Mouse (Mus musculus): ENCODE data around the gene Gm28042. TPM values are rescaled to one million over a fixed set of nuclear protein-coding genes. Genes with fewer than 3 reads are reported as not detected.

Gm28042 gene
- total RNA-seq, 2 experiments from 2014 or later, result 1.5 to 2.1 TPM

DNA sequence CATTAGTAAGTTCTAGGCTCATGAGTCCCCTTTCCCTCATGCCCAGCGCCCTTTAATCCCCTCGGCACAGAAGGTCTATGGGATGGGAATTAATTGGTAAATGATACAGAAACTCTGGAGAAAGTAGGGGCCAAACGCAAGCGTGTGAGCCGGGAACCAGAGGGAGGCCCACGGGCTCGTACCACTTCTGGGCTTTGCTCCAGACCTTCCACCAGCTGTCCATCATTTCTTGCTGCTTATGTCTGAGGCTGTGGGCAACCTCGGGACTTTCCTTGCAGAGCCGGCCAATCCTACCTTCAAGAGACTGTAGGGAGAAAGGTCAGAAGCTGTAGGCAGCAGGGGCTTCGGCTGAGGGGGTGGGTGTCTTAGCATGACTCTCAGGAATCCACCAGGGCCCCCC lies 28.6 kb downstream of the Gm28042 start:
- DNase-seq (ENCODE audit: extremely low spot score in 1 of 2, low spot score in 1 of 2), result no peak

DNA sequence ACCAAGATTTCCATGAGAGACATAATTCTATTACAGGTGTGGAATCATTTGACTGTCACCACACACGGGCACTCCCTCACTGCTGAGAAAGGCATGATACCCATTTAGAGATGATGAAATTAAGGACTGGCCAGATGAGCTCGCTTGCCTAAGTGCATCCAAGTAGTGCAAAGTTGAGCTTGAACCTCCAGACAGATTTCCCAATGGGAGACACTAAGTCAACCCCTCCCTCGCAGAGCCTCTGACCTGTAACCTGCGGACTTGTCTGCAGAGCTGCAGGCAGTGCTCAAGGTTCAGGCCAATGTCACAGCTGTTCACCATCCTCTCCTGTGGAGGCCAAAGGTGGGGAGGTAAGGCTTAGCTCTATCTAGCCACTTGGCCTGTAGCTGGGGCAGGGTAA lies 31.5 kb downstream of the Gm28042 start:
- no peak for DNase-seq (ENCODE audit: extremely low spot score in 1 of 2, low spot score in 1 of 2)

DNA sequence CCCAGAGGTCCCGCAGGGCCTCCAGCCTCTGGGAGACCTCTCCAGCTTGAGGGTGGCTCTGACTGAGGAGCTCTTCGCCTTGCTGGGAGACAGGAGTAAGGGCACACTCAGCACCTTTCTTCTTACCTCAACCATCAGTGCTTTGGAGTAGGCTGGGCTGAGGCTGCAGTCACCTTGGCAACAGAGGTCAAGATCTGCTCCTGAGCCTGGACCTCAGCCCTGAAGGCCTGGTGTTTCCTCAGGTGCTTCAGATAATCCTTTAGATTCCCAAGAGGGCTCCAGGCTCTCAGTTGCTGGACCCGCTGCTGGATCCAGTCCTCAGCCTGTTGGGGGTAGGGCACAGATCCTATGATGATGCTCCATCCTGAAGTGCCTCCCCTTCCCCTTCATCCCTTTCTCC lies 32.2 kb downstream of the Gm28042 start:
- no peak for DNase-seq (ENCODE audit: extremely low spot score in 1 of 2, low spot score in 1 of 2)

DNA sequence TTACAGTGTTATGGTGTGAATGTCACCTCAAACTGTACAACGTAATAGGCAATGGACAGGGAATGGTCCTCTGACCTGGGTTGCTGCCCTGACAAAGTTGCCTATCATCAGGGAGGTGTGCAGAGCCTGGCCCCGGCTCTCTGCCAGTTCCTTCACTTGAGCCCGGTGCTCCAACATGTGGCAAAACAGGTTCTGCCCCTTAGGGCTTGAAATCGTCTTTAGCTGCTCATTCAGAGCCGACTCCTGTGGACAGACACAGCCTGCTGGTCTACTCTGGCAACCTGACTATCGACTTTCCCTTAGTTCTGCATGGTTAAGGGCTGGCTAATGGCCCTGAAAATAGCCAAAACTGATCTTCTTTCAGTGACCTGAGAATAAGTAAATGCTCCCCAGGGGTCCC lies 32.9 kb downstream of the Gm28042 start:
- DNase-seq (ENCODE audit: extremely low spot score in 1 of 2, low spot score in 1 of 2), result no peak

DNA sequence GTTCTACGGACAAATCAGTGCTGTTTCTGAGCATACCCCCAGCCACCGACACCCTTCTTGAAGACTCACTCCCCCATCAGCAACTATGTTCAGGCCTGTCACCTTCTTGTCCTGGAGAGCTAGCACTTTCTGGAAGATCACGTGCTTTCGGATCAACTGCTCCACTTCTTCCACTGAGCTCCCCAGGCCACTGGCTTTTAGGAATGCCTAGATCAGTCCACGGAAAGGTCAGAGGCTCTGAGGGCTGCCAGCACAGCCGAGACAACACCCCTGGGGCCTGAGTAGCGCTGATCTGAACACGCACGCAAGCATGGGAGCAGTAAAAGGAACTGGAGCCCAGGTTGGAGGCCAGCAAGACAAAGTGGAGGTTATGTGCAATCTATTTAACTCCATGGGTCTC lies 33.4 kb downstream of the Gm28042 start:
- DNase-seq (ENCODE audit: extremely low spot score in 1 of 2, low spot score in 1 of 2), result no peak

DNA sequence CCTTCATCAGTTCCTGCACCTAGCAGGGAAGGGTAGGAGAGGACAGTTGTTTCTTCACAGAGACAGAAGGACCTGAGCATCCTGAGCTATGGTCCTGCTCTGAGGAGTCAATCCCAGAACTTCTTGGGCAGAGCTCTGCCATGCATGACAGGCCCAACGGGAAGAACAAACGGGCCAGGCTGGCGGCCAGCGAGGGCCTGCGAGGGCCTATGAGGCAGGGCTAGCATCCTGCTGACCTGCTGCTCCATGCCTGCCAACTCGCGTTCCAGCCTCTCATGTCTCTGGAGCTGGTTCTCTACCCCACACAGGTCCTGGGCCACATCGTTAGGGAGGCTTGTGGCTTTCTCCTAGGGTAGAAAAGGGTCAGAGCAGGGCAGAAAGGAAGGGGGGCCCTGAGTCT lies 35.0 kb downstream of the Gm28042 start:
- no peak for DNase-seq (ENCODE audit: extremely low spot score in 1 of 2, low spot score in 1 of 2)

DNA sequence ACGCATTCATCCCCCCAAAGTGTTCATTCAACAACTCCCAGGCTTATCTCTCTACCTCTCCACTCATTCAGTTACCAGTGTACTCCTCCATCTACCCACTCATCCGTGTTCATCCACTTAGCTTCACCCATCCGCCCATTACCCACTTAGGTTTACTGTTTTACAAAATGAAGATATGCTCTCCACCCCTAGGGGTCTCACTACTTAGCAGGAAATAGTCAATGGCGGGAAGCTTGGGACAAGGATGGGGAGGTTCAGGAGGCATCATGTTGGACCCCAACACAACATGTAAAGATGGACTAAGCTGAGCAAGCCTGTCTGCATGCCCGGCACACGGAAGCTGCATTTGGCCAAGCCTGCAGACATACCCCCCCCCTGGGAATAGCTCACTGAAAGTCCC lies 37.3 kb downstream of the Gm28042 start:
- no peak for DNase-seq (ENCODE audit: extremely low spot score in 1 of 2, low spot score in 1 of 2)

DNA sequence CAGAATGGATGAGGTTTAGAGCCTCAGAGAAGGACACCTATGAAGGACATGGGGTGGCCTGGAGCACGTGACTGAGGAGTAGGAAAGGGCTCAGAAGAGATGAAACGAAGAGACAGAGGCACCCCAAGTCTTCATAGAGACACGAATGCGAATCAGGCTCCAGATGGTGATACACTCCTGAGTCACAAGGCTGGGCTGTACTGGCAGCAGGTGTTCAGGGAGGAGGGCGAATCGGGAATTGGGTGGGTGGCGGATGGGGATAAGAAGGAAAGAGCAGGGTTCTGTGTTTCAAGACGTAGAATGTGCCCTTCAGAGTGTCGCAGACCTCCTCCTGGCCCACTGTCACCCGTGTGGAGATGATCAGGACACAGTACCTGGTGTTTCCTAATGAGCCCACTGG lies 38.0 kb downstream of the Gm28042 start:
- no peak for DNase-seq (ENCODE audit: extremely low spot score in 1 of 2, low spot score in 1 of 2)

DNA sequence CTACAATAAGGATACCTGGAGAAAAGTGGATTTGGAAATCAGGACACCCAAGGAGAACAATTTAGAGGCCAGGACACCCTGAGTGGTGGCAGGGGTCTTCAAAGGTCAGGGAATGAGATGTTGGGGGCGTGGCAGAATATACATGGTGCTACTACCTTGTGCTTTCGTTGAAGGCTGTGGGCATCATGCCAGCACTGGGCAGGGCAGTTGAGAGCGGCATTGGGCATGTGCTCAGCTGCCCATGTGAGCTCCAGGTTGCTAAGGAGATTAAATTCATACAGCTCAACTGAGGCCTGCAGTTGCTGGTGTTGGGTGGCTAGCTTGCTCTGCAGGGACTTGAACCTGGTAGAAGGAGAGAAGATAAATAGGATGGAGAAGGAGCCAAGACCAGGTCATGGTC lies 38.9 kb downstream of the Gm28042 start:
- DNase-seq (ENCODE audit: extremely low spot score in 1 of 2, low spot score in 1 of 2), result no peak

DNA sequence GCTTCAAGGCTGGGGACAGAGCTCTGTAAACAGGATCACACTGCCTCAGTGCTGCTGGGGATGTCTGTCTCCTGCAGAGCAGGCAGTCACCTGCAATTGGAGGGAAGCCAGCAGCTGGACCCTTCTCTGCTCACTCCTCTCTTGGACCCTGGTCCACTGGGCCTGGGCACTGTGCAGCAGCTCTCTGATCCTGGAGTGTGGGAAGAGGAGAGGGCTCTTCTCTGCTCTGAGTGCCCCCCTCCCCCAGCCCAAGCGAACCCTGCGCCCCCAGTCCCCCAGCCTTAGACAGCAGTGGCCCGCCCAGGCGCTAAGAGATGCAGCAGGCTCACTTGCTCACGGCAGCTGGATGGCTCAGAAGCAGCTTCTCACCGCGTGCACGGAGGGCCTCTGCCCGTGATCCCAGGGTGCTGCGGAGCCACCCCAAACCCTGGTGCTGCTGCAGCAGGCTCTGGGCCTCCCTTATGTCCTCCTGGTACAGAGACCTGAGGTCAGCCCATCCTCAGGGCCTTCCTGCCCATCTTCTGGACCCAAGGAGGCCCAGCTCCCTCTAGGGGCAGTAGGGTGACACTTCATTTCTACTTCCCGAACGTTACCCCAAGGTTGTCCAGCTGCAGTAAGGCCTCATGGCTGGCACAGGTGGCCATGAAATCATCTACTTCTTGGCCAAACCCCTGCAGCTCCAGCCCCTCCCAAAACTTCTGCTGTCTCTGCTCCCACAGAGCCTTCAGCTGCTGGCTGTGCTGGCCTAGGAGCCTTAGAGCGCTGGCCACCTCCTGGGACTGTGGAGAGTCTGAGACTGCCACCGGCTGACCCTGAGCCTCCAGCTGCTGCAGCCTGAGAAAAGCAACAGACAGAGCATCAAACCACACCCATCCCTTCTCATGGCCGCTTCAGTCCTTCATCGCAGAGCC lies 41.5 kb downstream of the Gm28042 start:
- no peak for DNase-seq (ENCODE audit: extremely low spot score in 1 of 2, low spot score in 1 of 2)

DNA sequence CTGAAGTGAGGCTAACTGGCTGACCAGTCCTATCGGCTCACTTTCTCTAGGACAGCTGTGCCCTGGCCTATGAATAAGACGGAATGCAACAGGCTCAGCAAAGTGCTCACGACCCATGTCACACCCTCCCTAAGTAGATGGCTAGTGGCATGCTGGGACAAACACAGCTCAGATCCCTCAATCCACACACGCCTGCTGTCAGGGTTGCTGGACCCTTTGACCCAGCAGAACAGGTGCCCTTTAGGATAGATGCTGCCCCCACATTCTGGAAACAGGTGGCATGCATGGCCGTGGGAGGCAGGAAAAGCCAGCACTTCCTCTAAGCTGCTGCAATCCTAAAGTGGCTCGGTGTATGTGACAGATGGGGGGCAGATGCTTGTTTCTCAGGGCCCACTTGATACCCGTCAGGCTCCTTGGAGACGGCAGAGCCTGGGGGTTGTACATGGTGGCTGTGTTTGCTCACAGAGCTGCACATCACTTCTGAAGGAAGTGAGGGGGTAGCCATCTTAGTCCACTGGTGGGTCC lies 42.2 kb downstream of the Gm28042 start:
- peak; percentile 40 to 46 for DNase-seq (ENCODE audit: extremely low spot score in 1 of 2, low spot score in 1 of 2)

DNA sequence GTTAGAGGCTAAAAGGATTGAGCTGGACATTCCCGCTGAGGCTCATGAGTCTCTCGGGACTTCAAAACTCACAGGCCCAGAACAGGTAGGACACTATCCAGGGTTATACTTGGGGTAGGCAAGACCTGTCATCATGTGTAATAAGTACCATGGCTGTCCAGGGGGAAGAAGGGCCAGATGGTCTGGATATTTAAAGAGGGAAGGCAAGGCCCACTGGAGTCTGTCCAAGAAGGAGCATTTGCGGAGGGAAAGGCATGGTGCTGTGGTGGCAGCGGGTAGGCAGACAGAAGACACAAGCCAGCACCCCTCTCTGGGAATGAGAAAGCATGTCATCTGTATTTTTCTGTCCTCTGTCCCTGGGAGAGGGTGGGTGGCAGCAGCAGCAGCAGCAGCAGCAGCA lies 46.8 kb downstream of the Gm28042 start:
- DNase-seq (ENCODE audit: extremely low spot score in 1 of 2, low spot score in 1 of 2), result no peak

DNA sequence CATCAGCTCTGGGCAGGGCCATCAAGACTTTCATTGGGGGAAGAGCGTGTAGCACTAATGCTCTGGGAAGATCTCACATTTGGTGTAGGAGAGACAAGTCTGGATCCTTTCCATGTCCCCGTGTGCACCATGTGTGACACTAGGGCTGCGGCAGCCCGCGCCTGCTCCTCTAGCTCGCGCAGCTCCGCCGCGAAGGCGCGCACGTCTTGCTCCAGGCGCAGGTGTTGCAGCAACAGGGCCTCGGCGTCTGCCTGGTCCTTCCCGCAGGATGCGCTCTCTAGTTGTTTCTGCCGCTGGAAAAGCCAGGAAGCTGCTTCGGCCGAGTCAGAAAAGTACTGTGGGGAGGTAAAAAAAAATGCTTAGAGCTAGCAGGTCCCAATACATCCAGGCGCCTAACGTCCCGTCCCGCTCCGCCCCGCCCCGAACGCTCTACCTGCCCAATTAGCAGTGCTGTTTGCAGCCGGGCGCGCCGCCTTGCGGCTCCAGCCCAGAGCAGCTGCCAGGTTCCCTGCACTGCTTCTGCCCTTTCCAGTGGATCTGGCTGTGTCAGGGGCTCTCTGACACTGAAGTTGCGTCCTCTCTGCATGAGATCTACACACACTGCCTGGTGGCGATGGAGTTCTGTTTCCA lies 48.9 kb downstream of the Gm28042 start:
- DNase-seq (ENCODE audit: extremely low spot score in 1 of 2, low spot score in 1 of 2), result peak in 1 of 2 experiments; percentile 40

DNA sequence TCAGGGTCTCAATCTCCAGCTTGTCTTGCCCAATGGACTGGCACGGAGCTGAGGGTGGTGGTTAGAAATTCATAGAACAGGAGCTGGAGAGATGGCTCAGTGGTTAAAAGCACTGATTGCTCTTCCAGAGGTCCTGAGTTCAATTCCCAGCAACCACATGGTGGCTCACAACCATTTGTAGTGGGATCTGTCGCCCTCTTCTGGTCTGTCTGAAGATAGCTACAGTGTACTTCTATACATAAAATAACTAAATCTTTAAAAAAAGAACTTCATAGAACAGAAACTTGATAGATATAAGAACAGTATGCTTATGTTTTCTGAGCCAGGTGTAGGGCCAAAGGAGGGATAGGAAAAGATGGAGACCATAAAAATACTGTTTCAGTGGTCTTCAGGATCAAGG lies 55.1 kb downstream of the Gm28042 start:
- DNase-seq (ENCODE audit: extremely low spot score in 1 of 2, low spot score in 1 of 2), result no peak

DNA sequence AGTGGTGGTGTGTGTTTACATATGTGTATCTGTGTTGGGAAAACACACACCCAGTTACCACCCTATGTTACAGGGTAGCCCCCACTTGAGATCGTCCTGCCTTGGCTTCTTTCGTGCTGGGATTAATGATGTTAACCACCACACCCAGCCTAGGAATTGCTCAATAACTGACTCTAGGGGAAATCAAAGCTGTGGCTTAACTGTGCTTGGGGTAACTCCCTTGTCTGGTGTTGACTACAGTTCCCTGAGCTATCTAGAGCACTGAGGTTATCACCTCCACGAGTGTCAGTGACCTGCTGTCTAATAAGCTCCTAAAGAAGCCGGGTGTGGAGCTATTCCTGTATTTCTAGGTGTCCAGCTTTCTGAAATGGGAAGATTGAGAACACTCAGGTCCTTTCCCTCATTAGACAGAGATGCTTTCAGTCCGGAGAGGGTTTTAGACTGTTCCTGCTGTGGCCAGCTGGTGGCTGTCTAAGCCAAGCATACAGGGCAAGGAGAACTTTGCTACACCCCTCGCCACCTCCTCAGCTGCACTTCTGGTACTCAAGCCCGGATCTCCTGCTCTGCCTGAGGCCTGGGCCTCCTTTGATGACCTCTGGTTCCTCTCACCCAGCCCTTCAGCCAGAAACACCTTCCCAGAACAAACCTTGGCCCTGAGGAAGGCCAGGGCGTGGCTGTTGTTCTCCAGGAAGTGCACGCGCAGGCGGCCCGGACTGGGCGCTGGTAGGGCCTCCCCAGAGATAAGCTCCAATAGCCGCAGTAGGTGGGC lies 57.5 kb downstream of the Gm28042 start:
- DNase-seq (ENCODE audit: extremely low spot score in 1 of 2, low spot score in 1 of 2), result peak in 1 of 2 experiments; percentile 33

DNA sequence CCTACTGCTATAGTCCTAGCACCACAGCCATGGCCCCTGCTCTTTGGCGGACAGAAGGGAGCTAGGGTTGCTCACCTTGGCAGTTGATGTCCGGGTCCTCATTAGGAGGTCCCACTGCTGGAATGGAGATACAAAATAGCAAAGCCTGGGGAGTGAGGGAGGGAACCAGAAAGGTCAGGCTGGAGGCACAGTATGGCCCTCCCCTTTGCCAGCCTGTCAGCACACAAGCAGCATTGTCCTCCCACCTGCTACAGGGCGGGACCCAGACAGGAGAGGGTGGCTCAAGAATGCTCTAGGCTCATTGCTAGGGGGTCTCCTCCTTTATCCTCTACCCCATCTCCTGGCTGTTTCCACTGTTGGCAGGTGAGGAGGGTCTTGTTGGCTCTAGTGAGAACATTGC lies 58.7 kb downstream of the Gm28042 start:
- DNase-seq (ENCODE audit: extremely low spot score in 1 of 2, low spot score in 1 of 2), result no peak

DNA sequence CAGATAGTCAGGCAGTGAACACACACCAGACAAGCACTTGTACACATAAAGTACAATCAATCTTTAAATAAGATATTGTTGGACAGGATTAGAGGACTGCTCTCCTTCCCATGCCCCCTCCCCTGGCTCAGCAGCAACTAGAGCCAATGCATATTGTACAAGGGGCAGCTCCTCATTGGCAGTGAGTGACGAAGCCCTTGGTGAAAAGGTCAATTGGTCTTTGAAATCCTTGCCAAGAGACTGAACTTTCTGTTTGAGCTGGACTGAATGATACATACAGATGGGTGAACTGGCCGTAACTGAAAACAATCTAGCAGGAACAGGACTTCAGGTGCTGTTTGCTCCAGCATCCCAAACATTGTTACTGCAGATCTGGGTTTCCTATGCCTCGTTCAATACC lies 60.1 kb downstream of the Gm28042 start:
- no peak for DNase-seq (ENCODE audit: extremely low spot score in 1 of 2, low spot score in 1 of 2)

DNA sequence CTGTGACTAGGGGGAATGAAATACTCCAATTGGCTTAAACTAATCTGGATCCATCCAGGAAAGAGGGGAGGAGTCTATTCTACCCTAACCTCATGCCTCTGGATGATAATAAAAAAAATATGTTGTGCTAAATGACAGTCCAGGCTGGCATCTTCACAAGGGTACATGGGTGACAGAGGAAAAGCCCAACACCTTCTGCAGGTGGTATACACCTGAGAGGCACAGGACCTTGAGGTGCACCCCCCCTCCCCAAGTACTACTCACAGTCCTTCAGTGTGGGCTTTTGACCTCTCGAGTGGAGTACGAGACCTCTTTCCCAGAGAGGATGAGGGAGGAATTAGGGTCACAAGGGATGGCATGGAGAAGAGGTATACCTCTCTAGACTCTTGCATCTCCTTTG lies 60.6 kb downstream of the Gm28042 start:
- no peak for DNase-seq (ENCODE audit: extremely low spot score in 1 of 2, low spot score in 1 of 2)

DNA sequence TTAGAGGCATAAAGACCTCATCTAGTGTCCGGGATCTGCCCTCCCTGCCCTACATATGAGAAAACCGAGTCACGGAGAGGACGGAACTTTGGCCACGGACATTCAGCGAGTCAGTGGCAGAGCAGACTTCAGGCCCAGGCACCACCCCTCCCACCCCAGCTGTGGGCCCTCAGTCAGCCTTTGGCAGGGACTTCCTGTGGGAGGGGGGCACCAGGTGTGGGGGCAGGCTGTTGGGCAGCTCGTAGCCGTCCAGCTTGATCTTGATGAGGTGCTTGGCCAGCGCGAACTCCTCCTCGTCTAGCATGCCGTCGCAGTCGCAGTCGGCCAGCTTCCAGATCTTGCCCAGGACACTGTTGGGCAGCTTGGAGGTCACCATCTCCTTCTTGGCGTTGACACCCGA lies 63.7 kb downstream of the Gm28042 start:
- no peak for DNase-seq (ENCODE audit: extremely low spot score in 1 of 2, low spot score in 1 of 2)

Data from layer of hippocampus, postnatal 25 days (tissue).